Mouse (Mus musculus): ENCODE data around the gene Ryk. TPM values are rescaled to one million over a fixed set of nuclear protein-coding genes. Genes with fewer than 3 reads are reported as not detected.

Gene Ryk
- total and polyA plus RNA-seq, 2 experiments from 2014 or later: 8.8 to 66.1 TPM

DNA sequence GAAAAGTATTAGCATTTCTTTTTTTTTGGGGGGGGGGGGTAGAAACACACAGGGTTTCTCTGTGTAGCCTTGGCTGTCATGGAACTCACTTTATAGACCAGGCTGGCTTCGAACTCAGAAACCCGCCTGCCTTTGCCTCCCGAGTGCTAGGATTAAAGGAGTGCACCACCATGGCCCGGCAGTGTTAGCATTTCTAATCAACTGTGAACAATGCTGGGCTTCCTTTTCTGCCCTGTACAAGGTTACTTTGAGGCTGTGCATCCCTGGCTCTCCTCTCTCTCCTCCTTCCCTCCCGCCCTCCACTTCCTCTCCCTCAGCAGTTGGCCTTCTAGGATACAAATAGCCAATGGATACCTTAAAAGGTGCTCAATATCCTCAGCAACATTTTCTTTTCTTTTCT lies 114.0 kb downstream of the Ryk start:
- WGBS: 72% methylated on average over 5 of the region's 5 CpGs
- ATAC-seq (ENCODE audit: insufficient read depth, low read depth) (no peak), DNase-seq (ENCODE audit: low spot score) (no peak)

DNA sequence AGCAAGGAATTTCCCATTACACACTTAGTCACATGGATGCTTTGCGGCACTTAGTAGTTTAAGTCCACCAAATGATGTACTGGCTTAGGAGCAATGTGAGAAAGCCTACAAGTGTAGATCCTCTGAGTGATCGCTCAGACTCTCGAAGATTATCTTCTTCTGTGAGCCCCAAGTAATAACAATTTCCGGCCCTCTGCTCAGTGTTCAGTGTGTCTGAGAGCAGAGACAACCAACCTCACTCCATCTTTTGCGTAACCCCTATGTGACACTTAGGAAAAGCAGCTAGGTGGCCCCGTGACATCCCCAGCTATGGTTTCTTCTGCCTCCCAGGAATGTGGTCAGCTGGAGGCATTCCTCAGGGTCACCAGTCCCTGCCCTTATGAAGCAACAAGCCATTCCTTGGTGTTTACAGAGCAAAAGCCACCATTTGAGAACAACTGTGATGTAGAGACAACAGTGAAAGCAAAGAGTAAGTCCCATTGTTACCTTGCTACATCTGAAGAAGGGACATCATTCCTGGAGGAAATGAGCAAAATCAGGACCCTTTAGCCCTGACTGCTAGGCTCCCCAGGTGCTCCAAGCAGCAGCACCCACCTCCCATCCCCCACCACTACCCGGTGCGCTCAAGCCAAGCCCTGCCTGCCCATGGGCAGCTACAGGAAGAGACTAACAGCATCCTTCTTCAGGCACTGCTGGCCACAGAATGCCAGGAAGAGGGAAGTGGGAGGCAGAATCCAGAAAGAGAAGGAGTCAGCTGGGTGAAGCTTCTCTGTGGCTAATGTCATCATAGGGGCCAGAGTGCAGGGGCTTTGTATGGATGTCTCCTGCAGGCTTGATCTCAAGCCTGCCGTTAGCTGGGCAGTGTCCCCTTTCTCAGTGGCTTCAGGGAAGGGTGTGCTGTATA lies 116.6 kb downstream of the Ryk start:
- ATAC-seq (ENCODE audit: insufficient read depth, low read depth): no peak
- H3K36me3 ChIP-seq (replicated peaks; ENCODE audit: control insufficient read depth, insufficient read depth, low read length): no peaks in the 10 kb centered on the region
- no peak overlapping the region for H3K9ac ChIP-seq (replicated peaks; ENCODE audit: low read depth, low read length)
- no peak overlapping the region for H3K4me2 ChIP-seq (ENCODE audit: low read depth, low read length)
- WGBS: 83% methylated on average over 9 of the region's 9 CpGs
- no peak overlapping the region for H3K4me3 ChIP-seq (ENCODE audit: low read depth, low read length)
- DNase-seq (ENCODE audit: low spot score): no peak
- H3K27ac ChIP-seq (ENCODE audit: low read depth): no peak overlapping the region
- TF ChIP-seq CTCF (IDR thresholded peaks at IDR 0.05; ENCODE audit: low read depth): no peak
- no peak for TF ChIP-seq EP300 (IDR thresholded peaks at IDR 0.05; ENCODE audit: low read depth)
- H3K9me3 ChIP-seq (replicated peaks; ENCODE audit: control insufficient read depth, low read length): no peaks in the 10 kb centered on the region; the same call in 1 of the 2 replicates
- H3K4me1 ChIP-seq (ENCODE audit: control insufficient read depth, insufficient read depth): no peaks in the 10 kb centered on the region
- H3K27me3 ChIP-seq (ENCODE audit: control insufficient read depth, insufficient read depth, low read length): no peaks in the 10 kb centered on the region

More for the DNA sequence above, 114.0 kb downstream of the Ryk start:
- H3K4me3 ChIP-seq (ENCODE audit: low read depth, low read length): no peak overlapping the region
- no peaks in the 10 kb centered on the region for H3K27me3 ChIP-seq (ENCODE audit: control insufficient read depth, insufficient read depth, low read length)
- H3K4me1 ChIP-seq (ENCODE audit: control insufficient read depth, insufficient read depth): no peaks in the 10 kb centered on the region
- H3K9me3 ChIP-seq (replicated peaks; ENCODE audit: control insufficient read depth, low read length): no peaks in the 10 kb centered on the region
- TF ChIP-seq EP300 (IDR thresholded peaks at IDR 0.05; ENCODE audit: low read depth): no peak
- no peak for TF ChIP-seq CTCF (IDR thresholded peaks at IDR 0.05; ENCODE audit: low read depth)
- no peak overlapping the region for H3K9ac ChIP-seq (replicated peaks; ENCODE audit: low read depth, low read length)
- H3K4me2 ChIP-seq (ENCODE audit: low read depth, low read length): no peak overlapping the region
- H3K27ac ChIP-seq (ENCODE audit: low read depth): no peak overlapping the region
- H3K36me3 ChIP-seq (replicated peaks; ENCODE audit: control insufficient read depth, insufficient read depth, low read length): no peaks in the 10 kb centered on the region

DNA sequence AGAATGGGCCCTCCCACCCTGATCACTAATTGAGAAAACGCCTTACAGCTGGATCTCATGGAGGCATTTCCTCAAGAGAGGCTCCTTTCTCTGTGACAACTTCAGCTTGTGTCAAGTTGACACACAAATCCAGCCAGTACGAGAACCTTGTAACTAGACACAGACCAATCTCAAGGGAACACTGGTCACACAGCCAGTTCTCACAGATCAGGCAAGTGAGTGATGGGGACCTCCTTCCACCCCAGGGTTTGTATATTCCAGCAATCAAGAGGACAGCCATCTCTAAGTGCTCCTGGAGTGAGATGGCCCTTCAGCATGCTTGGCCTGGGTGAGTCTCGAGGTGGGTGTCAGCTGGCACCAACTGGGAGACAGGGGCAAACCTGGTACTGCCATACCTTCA lies 121.1 kb downstream of the Ryk start:
- WGBS: 73% methylated on average over 3 of the region's 3 CpGs
- TF ChIP-seq EP300 (IDR thresholded peaks at IDR 0.05; ENCODE audit: low read depth) (no peak), CTCF (IDR thresholded peaks at IDR 0.05; ENCODE audit: low read depth) (no peak)
- DNase-seq (ENCODE audit: low spot score) (no peak), ATAC-seq (ENCODE audit: insufficient read depth, low read depth) (no peak)
- Histone ChIP-seq H3K4me3 (ENCODE audit: low read depth, low read length) (no peak overlapping the region), H3K36me3 (replicated peaks; ENCODE audit: control insufficient read depth, insufficient read depth, low read length) (no peaks in the 10 kb centered on the region), H3K9me3 (replicated peaks; ENCODE audit: control insufficient read depth, low read length) (no peaks in the 10 kb centered on the region; the same call in 1 of the 2 replicates), H3K27ac (ENCODE audit: low read depth) (no peak overlapping the region), H3K4me2 (ENCODE audit: low read depth, low read length) (no peak overlapping the region), H3K27me3 (ENCODE audit: control insufficient read depth, insufficient read depth, low read length) (no peaks in the 10 kb centered on the region), H3K9ac (replicated peaks; ENCODE audit: low read depth, low read length) (no peak overlapping the region), H3K4me1 (ENCODE audit: control insufficient read depth, insufficient read depth) (no peaks in the 10 kb centered on the region)

Other genes with a start within 250 kb of the Ryk start
- gene Anapc13, start 208.6 kb upstream of the Ryk start, total RNA-seq (2014; rRNA removed; ENCODE audit: low replicate concordance): 28.9 and 43.9 TPM in 2 replicates
- 322 and 335 TPM in 2 replicates for gene Anapc13, start 208.6 kb upstream of the Ryk start, polyA plus RNA-seq (2015; fragmentation: Nextera tagmentation; extraction: Ambion mirVana)
- gene Cep63, start 208.4 kb upstream of the Ryk start, total RNA-seq (2014; rRNA removed; ENCODE audit: low replicate concordance): 4.7 and 5.2 TPM in 2 replicates
- 40.4 and 45.3 TPM in 2 replicates for gene Cep63, start 208.4 kb upstream of the Ryk start, polyA plus RNA-seq (2015; fragmentation: Nextera tagmentation; extraction: Ambion mirVana)
- gene Amotl2, start 118.2 kb upstream of the Ryk start, total RNA-seq (2014; rRNA removed; ENCODE audit: low replicate concordance): 115 and 221 TPM in 2 replicates
- gene Amotl2, start 118.2 kb upstream of the Ryk start, polyA plus RNA-seq (2015; fragmentation: Nextera tagmentation; extraction: Ambion mirVana): 25.3 and 26.0 TPM in 2 replicates
- 10.2 and 15.1 TPM in 2 replicates for gene Slco2a1, start 153.8 kb downstream of the Ryk start, total RNA-seq (2014; rRNA removed; ENCODE audit: low replicate concordance)
- gene Slco2a1, start 153.8 kb downstream of the Ryk start, polyA plus RNA-seq (2015; fragmentation: Nextera tagmentation; extraction: Ambion mirVana): 5.2 and 5.7 TPM in 2 replicates

Measured in heart, postnatal 0 days (tissue).